Mouse (Mus musculus): ENCODE data around the gene Efs. TPM values are rescaled to one million over a fixed set of nuclear protein-coding genes. Genes with fewer than 3 reads are reported as not detected.

The Efs gene
- polyA plus RNA-seq (2015; fragmentation: Illumina TruSeq; extraction: RNeasy Lipid Tissue Mini Kit (QIAGEN cat#74804); ENCODE audit: insufficient read depth, low replicate concordance), result 0.65 TPM

DNA sequence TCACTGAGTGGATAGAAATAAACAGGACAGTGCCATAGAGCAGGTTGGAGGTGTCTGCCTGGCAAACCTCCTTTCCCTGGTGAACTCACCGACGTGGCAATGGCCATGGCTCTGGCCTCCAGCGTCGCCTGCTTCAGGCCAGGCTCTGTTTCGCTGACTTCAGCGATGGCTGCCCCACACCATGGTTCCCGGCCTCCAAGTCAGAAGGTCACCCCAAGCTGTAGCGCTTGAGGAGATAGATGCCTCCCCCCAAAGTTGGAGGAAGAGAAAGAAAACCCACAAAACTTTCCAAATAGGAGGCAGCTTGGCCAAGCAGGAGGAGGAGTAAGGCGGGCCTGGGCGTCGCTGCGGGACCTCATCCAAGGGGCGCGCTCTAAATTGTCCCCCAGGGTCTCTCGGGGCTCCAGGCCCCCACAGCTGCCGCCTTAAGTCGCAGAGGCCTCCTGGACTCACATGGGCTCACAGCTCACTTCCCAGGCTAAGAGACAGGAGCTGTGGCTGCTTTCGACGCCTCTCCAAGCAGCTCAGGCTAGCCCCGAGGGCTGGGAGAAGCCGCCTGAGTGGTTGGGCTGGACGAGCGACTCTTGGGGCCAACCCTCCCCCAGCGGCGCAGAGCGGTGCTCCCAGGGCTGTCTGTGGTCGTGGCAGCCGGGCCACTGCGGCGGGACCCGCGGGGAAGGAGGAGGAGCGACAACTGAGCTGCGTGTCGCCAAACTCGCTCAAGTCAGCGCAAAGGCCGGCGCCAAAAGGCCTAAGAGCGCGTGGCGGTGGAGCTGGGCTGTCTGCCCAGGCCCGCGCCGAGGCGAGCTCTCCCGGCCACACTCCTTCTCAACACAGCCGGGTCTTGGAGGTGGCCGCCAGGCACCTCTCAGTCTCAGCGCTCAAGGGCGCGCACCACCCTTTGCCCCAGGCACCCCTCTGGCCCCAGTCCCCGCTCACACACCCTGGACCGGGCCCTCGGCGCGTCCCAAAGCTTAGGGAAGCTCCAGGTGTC, at the start of gene Efs:
Efs (minus strand) TSS at position 778 of the 994 bp plus-strand sequence.

DNA sequence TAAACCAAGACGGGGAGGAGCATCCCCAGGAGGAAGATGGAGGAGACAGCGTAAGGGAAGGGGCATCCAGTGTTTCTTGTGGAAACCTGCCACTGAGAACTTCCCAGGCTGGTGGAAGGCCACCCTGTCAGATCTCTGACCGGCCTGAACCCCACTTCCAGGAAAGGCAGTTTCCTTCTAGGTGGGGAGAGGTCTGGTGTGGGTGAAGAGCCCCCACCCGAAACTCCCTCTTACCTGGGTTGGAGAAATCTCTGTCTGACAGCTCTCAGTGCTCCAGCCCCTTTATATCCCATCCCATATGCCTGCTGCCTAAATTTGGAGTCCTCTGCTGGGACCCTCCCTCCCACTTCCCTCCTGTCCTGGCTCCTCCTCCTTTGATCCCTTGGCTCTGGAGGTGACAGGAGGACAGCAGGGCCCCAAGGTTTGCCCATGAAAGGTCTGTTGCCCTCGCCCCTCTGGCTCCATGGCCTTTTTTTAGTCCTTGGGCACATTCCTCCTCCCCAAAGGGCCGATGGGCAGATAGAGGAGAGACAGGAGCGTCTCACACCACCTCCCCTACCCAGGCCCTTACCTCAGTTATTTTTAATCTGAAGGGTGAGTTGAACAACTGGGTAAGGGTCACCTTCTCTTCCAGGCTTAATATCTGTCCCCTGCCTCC, 40.5 kb upstream of the Efs start, which contains the start of gene Myh6:
Myh6 (minus strand) TSS at position 608 of the 658 bp plus-strand sequence.

DNA sequence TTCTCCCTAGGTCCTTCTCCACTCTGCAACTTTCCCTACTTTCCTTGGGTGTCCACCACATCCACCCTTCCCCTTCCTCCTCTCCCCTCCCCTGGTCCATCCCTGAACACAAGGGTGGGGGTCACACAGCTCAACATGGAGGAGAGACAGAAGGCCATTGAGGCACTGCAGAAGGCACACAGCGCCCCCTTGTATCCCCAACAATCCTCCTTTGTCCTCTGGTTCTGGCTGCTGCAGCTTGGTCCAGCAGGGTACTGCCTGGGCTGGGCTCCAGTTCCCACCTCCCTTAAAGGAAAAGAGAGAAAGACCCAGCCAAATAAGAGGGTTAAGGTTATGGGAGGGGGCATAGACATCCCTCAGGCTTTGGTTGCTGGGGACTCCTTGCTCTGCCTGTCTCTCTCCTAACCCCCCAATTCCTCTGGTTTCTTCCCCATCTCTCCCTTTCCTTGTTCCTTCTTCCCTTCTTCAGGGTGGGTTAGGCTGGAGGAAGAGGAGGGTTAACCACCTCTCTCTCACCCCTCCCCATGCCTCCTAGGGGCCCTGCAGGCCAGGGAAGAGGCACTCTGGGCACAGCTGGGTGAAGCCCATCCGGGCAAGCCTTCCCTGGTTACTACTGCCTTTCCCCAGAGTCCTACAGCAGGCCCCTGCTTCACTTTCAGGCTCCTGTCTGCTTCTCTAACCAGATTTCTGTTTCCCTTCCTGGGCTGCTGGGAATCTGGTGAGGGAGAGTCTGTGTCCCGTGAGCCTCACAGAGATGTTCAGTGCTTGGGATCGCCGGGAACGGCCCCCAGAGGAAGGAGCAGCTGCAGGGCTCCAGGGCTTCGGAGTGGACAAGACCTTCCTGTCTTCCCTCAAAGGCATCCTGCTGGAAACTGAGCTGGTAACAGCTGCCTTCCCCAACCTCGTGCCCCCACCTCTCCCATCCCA, 10.2 kb upstream of the Efs start, which contains the start of gene Cmtm5:
Cmtm5 (plus strand) TSS at position 358 of the 927 bp plus-strand sequence.

DNA sequence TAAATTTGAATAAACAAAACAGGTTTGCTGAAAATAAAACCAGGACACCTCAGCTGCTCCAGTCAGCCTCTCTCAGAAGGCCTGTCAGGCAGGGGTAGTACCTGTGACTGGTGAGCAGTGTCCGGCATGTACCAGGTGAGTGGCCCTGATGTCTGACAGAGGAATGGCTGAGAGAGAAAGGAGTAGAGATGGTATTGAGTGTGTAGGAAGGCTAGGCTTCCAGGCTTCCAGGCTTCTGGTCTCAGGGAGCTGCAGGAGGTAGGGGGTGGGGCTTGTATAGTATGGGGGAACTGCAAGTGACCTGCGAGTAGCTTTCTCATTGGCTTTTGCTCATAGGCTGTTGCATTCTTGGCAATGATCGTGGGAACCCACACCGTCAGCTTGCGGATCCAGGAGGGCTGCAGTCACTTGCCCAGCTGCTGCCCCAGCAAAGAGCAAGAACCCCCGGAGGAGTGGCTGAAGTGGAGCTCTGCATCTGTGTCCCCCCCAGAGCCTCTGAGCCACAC, 6.8 kb upstream of the Efs start, which contains the start of gene Il25:
Il25 (plus strand) TSS at position 51 of the 506 bp plus-strand sequence.

DNA sequence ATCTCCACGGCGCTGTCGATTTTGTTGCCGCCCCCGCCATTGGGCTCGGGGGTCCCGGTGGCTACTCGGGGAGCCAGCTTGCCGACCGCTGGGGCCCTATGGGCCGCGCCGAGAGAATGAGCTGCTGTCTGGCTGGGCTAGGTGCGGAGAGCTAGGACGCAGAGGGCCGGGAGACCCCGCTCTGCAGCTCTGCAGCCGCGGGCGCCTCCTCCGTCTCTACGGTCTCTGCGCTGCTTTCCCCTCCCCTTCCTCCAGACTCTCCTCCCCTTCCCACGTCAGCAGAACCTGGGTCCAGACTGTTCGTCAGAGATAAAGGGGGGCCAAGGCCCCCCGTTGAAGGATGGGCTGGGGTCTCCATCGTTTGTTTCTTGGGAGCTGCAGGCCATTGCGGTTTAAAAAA, 13.0 kb downstream of the Efs start, which contains the start of gene Slc22a17:
Slc22a17 (minus strand) TSS at position 247 of the 400 bp plus-strand sequence.

DNA sequence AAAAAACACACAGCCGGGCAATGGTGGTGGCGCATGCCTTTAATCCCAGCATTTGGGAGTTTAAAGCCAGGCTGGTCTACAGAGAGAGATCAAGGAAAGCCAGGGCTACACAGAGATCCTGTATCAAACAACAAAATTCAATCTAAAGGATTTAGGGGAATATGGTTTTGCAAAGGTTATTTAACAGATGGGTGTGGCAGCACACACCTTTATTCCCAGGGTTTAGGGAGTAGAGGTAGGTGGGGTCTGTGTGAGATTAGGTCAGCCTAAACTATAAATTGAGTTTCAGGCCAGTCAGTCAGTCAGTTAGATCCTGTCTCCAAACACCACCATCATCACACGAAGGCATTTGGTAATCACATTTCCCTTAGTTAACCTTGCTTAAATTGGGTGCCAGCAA, 33.7 kb downstream of the Efs start, which contains the start of gene Pabpn1:
Pabpn1 (plus strand) TSS at position 301 of the 400 bp plus-strand sequence.

DNA sequence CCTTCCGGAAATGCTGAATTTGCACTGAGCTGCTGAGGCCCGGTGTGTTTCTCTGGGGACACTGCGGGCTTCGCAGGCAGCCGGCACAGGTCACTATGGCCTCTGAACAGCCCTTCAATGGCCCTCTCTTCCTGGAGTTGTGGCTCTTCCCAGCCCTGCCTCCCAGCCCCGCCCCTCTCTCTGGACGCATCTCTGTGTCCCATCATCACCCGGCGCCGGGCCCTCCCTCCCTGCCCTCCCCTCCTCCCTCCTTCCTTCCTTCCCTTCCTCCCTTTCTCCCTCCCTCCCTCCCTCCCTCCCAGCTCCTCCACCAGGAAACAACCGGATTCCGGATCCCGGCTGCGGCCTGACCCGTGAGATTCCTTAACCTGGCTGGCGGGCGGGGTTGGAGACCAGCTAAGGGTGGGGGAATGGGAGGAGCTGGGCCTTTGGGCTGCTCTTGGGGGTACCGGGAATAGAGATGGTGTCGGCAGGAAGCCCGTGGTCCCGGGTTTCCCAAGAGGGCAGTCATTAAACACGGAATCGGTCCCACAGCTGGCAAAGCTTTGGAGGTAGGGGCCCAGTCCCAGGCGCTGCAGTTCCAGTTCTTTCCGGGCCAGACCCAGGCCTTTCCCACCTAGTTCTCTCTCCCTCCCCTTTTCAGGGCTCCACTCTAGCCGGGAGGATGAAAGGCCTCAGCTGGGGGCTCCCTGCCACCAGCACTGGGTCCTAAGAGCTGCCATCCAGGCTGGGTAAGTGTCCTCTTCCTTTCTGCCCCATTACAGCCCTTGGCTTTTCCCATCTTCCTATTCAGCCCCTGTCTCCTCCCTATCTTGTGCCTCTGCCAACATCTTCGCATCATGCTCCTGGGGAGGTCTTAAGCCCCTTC, 42.5 kb downstream of the Efs start, which contains the start of the genes Bcl2l2 and Gm20521:
Bcl2l2 (plus strand) TSS at position 224 of the 868 bp plus-strand sequence.
Gm20521 (plus strand) TSS at position 288 of the 868 bp plus-strand sequence.

DNA sequence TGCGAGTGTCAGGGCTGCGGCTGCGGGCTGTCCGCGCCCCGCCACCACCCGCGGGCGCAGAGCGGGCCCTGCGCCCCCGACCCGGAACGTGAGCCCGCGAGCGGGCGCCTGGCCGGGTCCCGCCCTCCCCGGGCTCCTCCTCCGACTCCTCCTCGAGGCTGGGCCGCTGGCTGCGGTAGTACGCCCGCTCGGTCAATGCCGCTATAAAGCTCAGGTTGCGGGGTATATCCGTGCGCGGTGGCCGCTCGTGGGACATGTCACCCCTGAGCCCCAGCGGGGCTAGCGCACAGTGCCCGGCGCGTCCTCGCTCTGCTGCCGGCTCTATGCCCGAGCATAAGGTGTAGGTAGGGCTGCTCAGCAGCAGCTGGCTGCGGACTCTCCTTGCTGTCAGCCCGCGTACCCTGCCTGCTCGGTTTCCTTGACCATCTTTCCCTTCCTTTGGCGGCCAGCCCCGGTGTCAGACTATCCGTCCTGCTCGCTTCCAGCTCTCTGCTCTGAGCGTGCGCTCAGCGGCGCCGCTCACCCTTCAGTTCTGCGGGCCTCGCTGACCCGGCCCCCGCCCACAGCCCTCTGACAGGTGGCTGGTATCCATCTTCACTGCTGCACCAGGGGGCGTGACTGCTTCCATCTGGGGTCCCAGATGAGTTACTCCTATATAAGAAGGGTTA, 48.7 kb downstream of the Efs start, which contains the start of gene Ppp1r3e:
Ppp1r3e (minus strand) TSS at position 503 of the 668 bp plus-strand sequence.

DNA sequence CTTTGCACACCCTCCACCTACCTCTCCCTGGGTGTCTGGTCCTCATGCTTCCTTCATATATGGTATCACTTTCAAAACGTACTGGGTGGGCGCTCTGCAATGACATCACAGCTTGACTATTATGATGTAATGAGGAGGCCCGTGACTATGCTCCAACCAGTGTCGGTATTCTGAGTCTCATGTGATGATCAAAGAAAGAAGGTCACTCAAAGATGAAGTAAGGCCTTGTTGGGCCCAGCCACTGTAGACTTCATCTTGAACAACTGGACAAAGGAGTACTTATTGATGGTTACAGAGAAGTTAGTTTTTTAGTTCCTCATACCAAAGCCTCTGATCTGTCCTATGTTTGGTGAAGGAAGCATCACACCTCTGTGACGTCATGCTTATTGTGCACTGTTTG, 55.1 kb downstream of the Efs start, which contains the start of gene Homez:
Homez (minus strand) TSS at position 101 of the 400 bp plus-strand sequence.

Other genes with a start within 250 kb of the Efs start
- 39.1 TPM for gene 1700123O20Rik, start 239.9 kb downstream of the Efs start, polyA plus RNA-seq (2015; fragmentation: Illumina TruSeq; extraction: RNeasy Lipid Tissue Mini Kit (QIAGEN cat#74804); ENCODE audit: insufficient read depth, low replicate concordance)
- gene Acin1, start 239.2 kb downstream of the Efs start, polyA plus RNA-seq (2015; fragmentation: Illumina TruSeq; extraction: RNeasy Lipid Tissue Mini Kit (QIAGEN cat#74804); ENCODE audit: insufficient read depth, low replicate concordance), result 429 TPM
- gene Gm29776, start 227.3 kb downstream of the Efs start, polyA plus RNA-seq (2015; fragmentation: Illumina TruSeq; extraction: RNeasy Lipid Tissue Mini Kit (QIAGEN cat#74804); ENCODE audit: insufficient read depth, low replicate concordance), result not detected
- gene Cebpe, start 214.0 kb downstream of the Efs start, polyA plus RNA-seq (2015; fragmentation: Illumina TruSeq; extraction: RNeasy Lipid Tissue Mini Kit (QIAGEN cat#74804); ENCODE audit: insufficient read depth, low replicate concordance), result not detected
- 6.3 TPM for gene Slc7a8, start 144.2 kb downstream of the Efs start, polyA plus RNA-seq (2015; fragmentation: Illumina TruSeq; extraction: RNeasy Lipid Tissue Mini Kit (QIAGEN cat#74804); ENCODE audit: insufficient read depth, low replicate concordance)
- not detected for gene Rnf212b, start 112.0 kb downstream of the Efs start, polyA plus RNA-seq (2015; fragmentation: Illumina TruSeq; extraction: RNeasy Lipid Tissue Mini Kit (QIAGEN cat#74804); ENCODE audit: insufficient read depth, low replicate concordance)
- 5.4 TPM for gene Homez, start 55.2 kb downstream of the Efs start, polyA plus RNA-seq (2015; fragmentation: Illumina TruSeq; extraction: RNeasy Lipid Tissue Mini Kit (QIAGEN cat#74804); ENCODE audit: insufficient read depth, low replicate concordance)
- gene Ppp1r3e, start 48.6 kb downstream of the Efs start, polyA plus RNA-seq (2015; fragmentation: Illumina TruSeq; extraction: RNeasy Lipid Tissue Mini Kit (QIAGEN cat#74804); ENCODE audit: insufficient read depth, low replicate concordance), result 10.9 TPM
- 16.2 TPM for gene Bcl2l2, start 42.7 kb downstream of the Efs start, polyA plus RNA-seq (2015; fragmentation: Illumina TruSeq; extraction: RNeasy Lipid Tissue Mini Kit (QIAGEN cat#74804); ENCODE audit: insufficient read depth, low replicate concordance)
- gene Gm20521, start 42.7 kb downstream of the Efs start, polyA plus RNA-seq (2015; fragmentation: Illumina TruSeq; extraction: RNeasy Lipid Tissue Mini Kit (QIAGEN cat#74804); ENCODE audit: insufficient read depth, low replicate concordance), result not detected
- 254 TPM for gene Pabpn1, start 33.6 kb downstream of the Efs start, polyA plus RNA-seq (2015; fragmentation: Illumina TruSeq; extraction: RNeasy Lipid Tissue Mini Kit (QIAGEN cat#74804); ENCODE audit: insufficient read depth, low replicate concordance)
- gene Slc22a17, start 13.0 kb downstream of the Efs start, polyA plus RNA-seq (2015; fragmentation: Illumina TruSeq; extraction: RNeasy Lipid Tissue Mini Kit (QIAGEN cat#74804); ENCODE audit: insufficient read depth, low replicate concordance), result 2.9 TPM
- gene Il25, start 6.6 kb upstream of the Efs start, polyA plus RNA-seq (2015; fragmentation: Illumina TruSeq; extraction: RNeasy Lipid Tissue Mini Kit (QIAGEN cat#74804); ENCODE audit: insufficient read depth, low replicate concordance), result not detected
- gene Cmtm5, start 10.1 kb upstream of the Efs start, polyA plus RNA-seq (2015; fragmentation: Illumina TruSeq; extraction: RNeasy Lipid Tissue Mini Kit (QIAGEN cat#74804); ENCODE audit: insufficient read depth, low replicate concordance), result not detected
- gene Myh6, start 40.8 kb upstream of the Efs start, polyA plus RNA-seq (2015; fragmentation: Illumina TruSeq; extraction: RNeasy Lipid Tissue Mini Kit (QIAGEN cat#74804); ENCODE audit: insufficient read depth, low replicate concordance), result not detected
- not detected for gene Gm17428, start 50.8 kb upstream of the Efs start, polyA plus RNA-seq (2015; fragmentation: Illumina TruSeq; extraction: RNeasy Lipid Tissue Mini Kit (QIAGEN cat#74804); ENCODE audit: insufficient read depth, low replicate concordance)
- gene Myh7, start 68.5 kb upstream of the Efs start, polyA plus RNA-seq (2015; fragmentation: Illumina TruSeq; extraction: RNeasy Lipid Tissue Mini Kit (QIAGEN cat#74804); ENCODE audit: insufficient read depth, low replicate concordance), result not detected
- gene Ngdn, start 89.3 kb upstream of the Efs start, polyA plus RNA-seq (2015; fragmentation: Illumina TruSeq; extraction: RNeasy Lipid Tissue Mini Kit (QIAGEN cat#74804); ENCODE audit: insufficient read depth, low replicate concordance), result 57.4 TPM
- 2.8 TPM for gene Zfhx2, start 166.2 kb upstream of the Efs start, polyA plus RNA-seq (2015; fragmentation: Illumina TruSeq; extraction: RNeasy Lipid Tissue Mini Kit (QIAGEN cat#74804); ENCODE audit: insufficient read depth, low replicate concordance)
- 10.9 TPM for gene Thtpa, start 168.7 kb upstream of the Efs start, polyA plus RNA-seq (2015; fragmentation: Illumina TruSeq; extraction: RNeasy Lipid Tissue Mini Kit (QIAGEN cat#74804); ENCODE audit: insufficient read depth, low replicate concordance)
- gene Ap1g2, start 180.5 kb upstream of the Efs start, polyA plus RNA-seq (2015; fragmentation: Illumina TruSeq; extraction: RNeasy Lipid Tissue Mini Kit (QIAGEN cat#74804); ENCODE audit: insufficient read depth, low replicate concordance), result 75.5 TPM
- 0.19 TPM for gene Jph4, start 190.8 kb upstream of the Efs start, polyA plus RNA-seq (2015; fragmentation: Illumina TruSeq; extraction: RNeasy Lipid Tissue Mini Kit (QIAGEN cat#74804); ENCODE audit: insufficient read depth, low replicate concordance)